Mouse (Mus musculus): Measurements from ENCODE around the gene Psma1. TPM values are rescaled to one million over a fixed set of nuclear protein-coding genes. Genes with fewer than 3 reads are reported as not detected.
A peak's percentile ranks its signal among the peaks of the same experiment; 100 is the strongest.

Psma1 gene
- polyA plus RNA-seq, 1 experiment from 2014 or later, result 420 TPM

DNA sequence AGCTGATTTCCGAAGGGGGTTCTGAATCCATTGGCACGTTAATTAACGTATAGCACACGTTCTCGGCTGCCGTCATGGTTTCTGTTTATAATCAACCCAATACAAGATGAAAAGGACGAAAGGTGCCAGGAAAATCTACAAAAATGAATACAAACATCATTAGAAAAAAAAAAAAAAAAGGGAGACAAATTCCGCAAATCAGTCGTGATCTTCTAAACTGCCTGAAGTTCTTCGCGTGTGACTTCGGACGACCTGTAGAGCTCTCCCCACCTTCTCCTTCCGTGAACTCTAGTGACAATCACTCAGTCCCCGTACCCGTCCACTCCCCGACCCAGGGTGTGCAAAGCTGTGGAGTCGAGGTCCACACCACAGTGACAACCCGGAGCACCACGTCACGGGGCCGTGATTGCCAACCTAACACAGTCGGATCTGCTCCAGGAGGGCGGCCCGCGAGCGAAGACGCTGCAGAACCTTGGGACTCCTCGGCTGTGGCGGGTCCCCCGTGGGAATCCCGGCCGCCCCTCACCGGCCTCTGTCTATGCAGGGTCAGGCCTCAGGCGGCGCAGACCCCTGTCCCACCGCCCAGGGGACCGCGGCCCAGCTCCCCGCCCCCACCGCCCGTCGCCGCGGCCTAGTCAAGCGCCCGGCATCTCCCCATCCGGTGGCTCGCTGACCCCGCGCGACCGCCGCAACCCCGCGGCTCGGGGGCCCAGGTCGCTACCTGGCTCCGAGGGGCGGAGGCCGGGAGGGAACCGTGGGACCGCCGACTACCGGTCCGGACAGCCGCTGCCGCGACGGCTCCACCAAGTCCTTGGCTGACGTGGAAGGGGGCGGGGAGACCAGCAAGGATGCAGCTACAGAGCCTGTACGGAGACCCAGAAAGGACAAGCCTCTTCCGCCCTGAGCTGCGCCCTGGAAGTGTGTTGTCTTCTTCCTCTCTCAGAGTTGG lies 21.8 kb downstream of the Psma1 start, which contains the start of gene Copb1:
TSS of gene Copb1 (minus strand) at position 827 of the 949 bp plus-strand sequence.
- Histone ChIP-seq H3K4me1 (peaks cover 3% of the 10 kb centered on the region; the same call in 1 of the 2 replicates), H3K9ac (peak within 1 kb of the TSS; percentile 93), H3K36me3 (replicated peaks) (peaks cover 22% of the 10 kb centered on the region), H3K27me3 (no peaks in the 10 kb centered on the region), H3K27ac (peak within 1 kb of the TSS; percentile 60; the same call in 1 of the 2 replicates), H3K4me2 (peak within 1 kb of the TSS; percentile 77), H3K9me3 (no peaks in the 10 kb centered on the region), H3K4me3 (replicated peaks) (peak within 1 kb of the TSS; percentile 98)
- WGBS, result 4% methylated on average over 63 of the region's 75 CpGs
- peak; percentile 98 for ATAC-seq (ENCODE audit: low FRiP score)

DNA sequence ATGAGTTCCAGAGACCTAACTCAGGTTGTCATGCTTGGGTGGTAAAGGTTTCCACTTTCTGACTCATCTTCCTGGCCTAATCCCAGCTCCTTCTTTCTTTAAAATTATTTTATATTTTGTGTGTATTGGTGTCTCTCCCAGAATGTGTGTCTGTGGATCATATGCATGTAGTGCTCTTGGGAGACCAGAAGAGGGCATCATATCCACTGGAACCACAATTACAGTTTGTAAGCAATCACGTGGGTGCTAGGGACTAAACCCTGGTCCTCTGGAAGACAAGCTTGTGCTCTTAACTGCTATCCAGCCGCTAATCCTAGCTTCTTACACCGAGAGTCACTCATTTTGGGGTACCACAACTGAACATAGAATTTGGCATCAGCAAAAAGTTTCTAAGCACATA lies 24.2 kb downstream of the Psma1 start:
- H3K36me3 ChIP-seq (replicated peaks), result peaks cover 39% of the 10 kb centered on the region
- H3K4me2 ChIP-seq, result no peak overlapping the region
- no peak overlapping the region for H3K9ac ChIP-seq
- no peak for ATAC-seq (ENCODE audit: low FRiP score)
- WGBS, result 93% methylated on average over 3 of the region's 3 CpGs
- H3K4me3 ChIP-seq (replicated peaks), result no peak overlapping the region
- no peaks in the 10 kb centered on the region for H3K9me3 ChIP-seq
- no peaks in the 10 kb centered on the region for H3K27me3 ChIP-seq
- no peak overlapping the region for H3K27ac ChIP-seq
- H3K4me1 ChIP-seq, result peaks cover 3% of the 10 kb centered on the region; the same call in 1 of the 2 replicates

DNA sequence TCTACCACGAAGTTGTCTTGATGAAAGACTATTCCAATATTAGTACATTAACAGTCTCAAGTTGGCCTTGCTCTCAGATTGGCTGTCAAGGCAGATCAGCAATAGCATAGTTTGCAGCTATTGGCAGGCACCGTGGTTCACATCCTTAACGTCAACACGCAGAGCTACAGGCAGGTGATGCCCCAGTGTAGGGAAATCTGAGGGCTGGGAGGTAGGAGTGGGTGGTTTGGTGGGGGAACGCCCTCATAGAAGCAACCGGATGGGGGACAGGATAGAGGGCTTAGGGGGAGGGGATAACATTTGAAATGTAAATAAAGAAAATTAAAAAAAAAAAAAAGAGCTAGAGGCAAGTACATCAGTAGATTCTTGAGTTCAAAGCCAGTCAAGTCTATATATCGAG lies 41.9 kb downstream of the Psma1 start:
- Histone ChIP-seq H3K4me3 (replicated peaks) (no peak overlapping the region), H3K9me3 (no peaks in the 10 kb centered on the region), H3K27ac (no peak overlapping the region), H3K4me1 (no peaks in the 10 kb centered on the region), H3K9ac (no peak overlapping the region), H3K4me2 (no peak overlapping the region), H3K27me3 (no peaks in the 10 kb centered on the region), H3K36me3 (replicated peaks) (peaks cover 61% of the 10 kb centered on the region)
- ATAC-seq (ENCODE audit: low FRiP score), result no peak
- WGBS, result 83% methylated on average over 7 of the region's 7 CpGs

DNA sequence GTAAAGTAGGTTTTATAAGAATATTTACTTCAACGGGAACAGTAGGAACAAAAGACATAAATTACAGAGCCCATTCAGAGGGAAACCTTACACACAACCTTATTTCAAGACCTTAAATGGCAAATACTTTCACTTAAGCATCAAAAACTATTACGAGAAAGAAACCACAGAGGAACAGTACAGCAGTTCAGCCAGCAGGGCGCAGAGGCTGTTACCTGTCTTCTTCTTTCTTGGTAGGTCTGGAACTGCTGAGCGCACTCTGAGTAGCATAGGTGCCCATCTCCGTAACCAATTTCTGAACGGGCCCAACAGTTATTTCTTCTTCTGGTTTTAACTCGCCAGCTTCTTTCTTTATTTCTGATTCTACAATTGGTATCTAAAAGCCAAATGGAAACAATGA lies 42.9 kb downstream of the Psma1 start:
- no peak overlapping the region for H3K4me3 ChIP-seq (replicated peaks)
- no peak for ATAC-seq (ENCODE audit: low FRiP score)

DNA sequence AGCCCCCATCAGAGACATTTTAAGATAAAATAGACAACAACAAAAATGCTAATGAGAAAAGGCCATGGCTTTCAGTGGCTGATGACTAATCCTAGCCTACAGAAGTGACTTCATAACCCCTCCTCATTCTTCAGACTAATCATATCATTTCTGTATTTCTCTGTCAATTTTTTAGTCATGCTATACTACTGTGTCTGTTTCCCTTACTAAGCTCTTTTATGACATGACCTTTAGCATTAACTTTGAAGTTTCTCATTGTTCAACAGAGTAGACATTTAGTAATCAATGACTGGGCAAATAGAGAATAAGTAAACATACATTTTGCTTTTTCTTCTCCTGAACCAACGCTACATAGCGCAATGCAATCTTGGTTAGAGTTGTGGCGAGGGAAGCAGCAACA lies 44.1 kb downstream of the Psma1 start:
- Histone ChIP-seq H3K4me3 (replicated peaks) (no peak overlapping the region), H3K27me3 (no peaks in the 10 kb centered on the region), H3K27ac (no peak overlapping the region), H3K4me1 (no peaks in the 10 kb centered on the region), H3K4me2 (no peak overlapping the region), H3K9me3 (no peaks in the 10 kb centered on the region), H3K36me3 (replicated peaks) (peaks cover 62% of the 10 kb centered on the region), H3K9ac (no peak overlapping the region)
- ATAC-seq (ENCODE audit: low FRiP score), result no peak
- 93% methylated on average over 3 of the region's 3 CpGs for whole genome bisulfite sequencing

More for the DNA sequence above, 42.9 kb downstream of the Psma1 start:
- Histone ChIP-seq H3K36me3 (replicated peaks) (peaks cover 60% of the 10 kb centered on the region), H3K4me2 (no peak overlapping the region), H3K4me1 (no peaks in the 10 kb centered on the region), H3K9ac (no peak overlapping the region), H3K27me3 (no peaks in the 10 kb centered on the region), H3K9me3 (no peaks in the 10 kb centered on the region), H3K27ac (no peak overlapping the region)
- 92% methylated on average over 7 of the region's 7 CpGs for WGBS

DNA sequence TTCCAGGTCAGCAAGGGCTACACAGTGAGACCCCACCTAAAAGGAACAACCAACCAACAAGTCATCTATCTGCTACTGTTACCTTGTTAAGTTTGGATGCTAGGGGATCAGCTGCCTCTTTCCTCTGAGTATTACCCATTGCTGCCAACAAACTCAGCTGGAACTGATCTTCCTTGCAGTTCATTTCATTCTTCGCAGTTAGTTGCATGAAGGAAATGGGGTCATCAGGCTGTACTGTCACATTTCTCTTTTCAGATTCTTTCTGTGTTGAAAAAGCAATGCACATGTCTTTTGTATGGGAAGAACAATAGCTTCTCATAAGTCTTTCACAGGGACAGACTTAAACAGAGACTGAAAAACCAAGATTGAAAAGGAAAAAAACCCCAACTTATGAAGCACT lies 49.4 kb downstream of the Psma1 start:
- Histone ChIP-seq H3K4me1 (no peaks in the 10 kb centered on the region), H3K27ac (no peak overlapping the region), H3K4me3 (replicated peaks) (no peak overlapping the region), H3K9me3 (no peaks in the 10 kb centered on the region), H3K36me3 (replicated peaks) (peaks cover 54% of the 10 kb centered on the region), H3K27me3 (no peaks in the 10 kb centered on the region), H3K4me2 (no peak overlapping the region), H3K9ac (no peak overlapping the region)
- 95% methylated on average over 1 of the region's 1 CpGs for WGBS
- no peak for ATAC-seq (ENCODE audit: low FRiP score)

DNA sequence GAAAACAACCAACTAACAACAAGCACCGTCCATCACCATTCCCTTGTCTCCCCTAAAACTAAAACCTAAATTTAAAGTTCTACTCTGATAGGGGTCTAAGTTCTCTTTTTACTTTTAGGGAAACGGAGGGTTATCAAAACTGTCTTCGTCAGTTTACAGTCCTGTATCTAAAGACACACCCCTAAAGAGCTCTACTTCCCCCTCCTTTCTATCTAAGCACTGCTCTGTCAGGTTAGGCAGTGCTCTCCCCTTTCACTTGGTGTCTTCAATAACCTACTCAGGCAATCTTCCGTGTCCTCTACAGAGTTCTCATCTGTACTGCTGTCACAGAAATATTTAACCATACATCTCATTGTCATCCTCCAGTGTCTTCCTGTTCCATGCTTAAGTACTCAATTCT lies 55.5 kb downstream of the Psma1 start:
- peaks cover 54% of the 10 kb centered on the region for H3K36me3 ChIP-seq (replicated peaks)
- no peaks in the 10 kb centered on the region for H3K27me3 ChIP-seq
- H3K9me3 ChIP-seq, result no peaks in the 10 kb centered on the region
- 93% methylated on average over 4 of the region's 4 CpGs for WGBS
- no peak overlapping the region for H3K9ac ChIP-seq
- no peak overlapping the region for H3K4me3 ChIP-seq (replicated peaks)
- H3K27ac ChIP-seq, result no peak overlapping the region
- H3K4me2 ChIP-seq, result no peak overlapping the region
- no peak for ATAC-seq (ENCODE audit: low FRiP score)
- H3K4me1 ChIP-seq, result no peaks in the 10 kb centered on the region

DNA sequence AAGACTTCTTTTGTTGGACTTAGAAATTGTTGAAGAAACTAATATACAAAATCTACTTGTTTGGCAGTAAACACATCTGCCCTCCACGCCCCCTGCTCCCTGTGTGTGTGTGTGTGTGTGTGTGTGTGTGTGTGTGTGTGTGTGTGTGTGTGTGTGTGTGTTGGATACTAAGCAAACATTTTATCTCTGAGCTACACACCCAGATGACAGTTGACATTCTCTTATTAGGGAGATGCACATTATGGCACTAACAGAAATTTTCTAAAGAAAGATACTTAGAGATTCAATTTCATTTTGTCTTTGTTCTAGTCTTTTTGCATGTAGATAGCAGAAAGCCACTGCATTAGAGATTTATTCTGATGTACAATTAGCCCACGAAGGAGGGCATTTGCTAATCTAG lies 59.0 kb downstream of the Psma1 start:
- Histone ChIP-seq H3K4me2 (no peak overlapping the region), H3K4me1 (no peaks in the 10 kb centered on the region), H3K9ac (no peak overlapping the region), H3K36me3 (replicated peaks) (peaks cover 58% of the 10 kb centered on the region), H3K9me3 (no peaks in the 10 kb centered on the region), H3K27me3 (no peaks in the 10 kb centered on the region), H3K4me3 (replicated peaks) (no peak overlapping the region), H3K27ac (no peak overlapping the region)
- ATAC-seq (ENCODE audit: low FRiP score), result no peak
- WGBS, result 86% methylated on average over 2 of the region's 2 CpGs

Other genes with a start within 250 kb of the Psma1 start
- 22.8 and 23.6 TPM in 2 replicates for gene Rras2, start 158.3 kb downstream of the Psma1 start, polyA plus RNA-seq (2016; fragmentation: Nextera tagmentation; extraction: Ambion mirVana)
- gene Copb1, start 21.4 kb downstream of the Psma1 start, polyA plus RNA-seq (2016; fragmentation: Nextera tagmentation; extraction: Ambion mirVana), result 96.4 and 97.3 TPM in 2 replicates
- 9.0 TPM in 2 replicates for gene Pde3b, start 139.2 kb upstream of the Psma1 start, polyA plus RNA-seq (2016; fragmentation: Nextera tagmentation; extraction: Ambion mirVana)

All from forebrain, embryonic 12.5 days (tissue).